Mouse (Mus musculus): ENCODE data around the gene Olfr933. TPM values are rescaled to one million over a fixed set of nuclear protein-coding genes. Genes with fewer than 3 reads are reported as not detected.

Gene Olfr933
- not detected for polyA plus RNA-seq (2014; fragmentation: Illumina TruSeq; extraction: RNeasy Lipid Tissue Mini Kit (QIAGEN cat#74804); ENCODE audit: insufficient read depth, low read depth, low replicate concordance)

GRCm38 (mm10) chr9:38972013-38972412, at the start of gene Olfr933:
TSS of gene Olfr933 (plus strand) at chr9:38972313.

GRCm38 (mm10) chr9:38929509-38929908, 42.6 kb upstream of the Olfr933 start, which contains the start of gene Olfr930:
TSS of gene Olfr930 (plus strand) at chr9:38929809.

GRCm38 (mm10) chr9:38988215-38988614, 16.1 kb downstream of the Olfr933 start, which contains the start of gene Olfr934:
TSS of gene Olfr934 (minus strand) at chr9:38988315.

GRCm38 (mm10) chr9:38999583-38999982, 27.5 kb downstream of the Olfr933 start, which contains the start of gene Olfr935:
TSS of gene Olfr935 (minus strand) at chr9:38999683.

GRCm38 (mm10) chr9:39023277-39023676, 51.2 kb downstream of the Olfr933 start, which contains the start of gene Olfr146:
TSS of gene Olfr146 (minus strand) at chr9:39023377.

Other genes with a start within 250 kb of the Olfr933 start
- 0.10 TPM for gene Olfr920, start 220.0 kb upstream of the Olfr933 start, polyA plus RNA-seq (2014; fragmentation: Illumina TruSeq; extraction: RNeasy Lipid Tissue Mini Kit (QIAGEN cat#74804); ENCODE audit: insufficient read depth, low read depth, low replicate concordance)
- not detected for gene Olfr921, start 199.2 kb upstream of the Olfr933 start, polyA plus RNA-seq (2014; fragmentation: Illumina TruSeq; extraction: RNeasy Lipid Tissue Mini Kit (QIAGEN cat#74804); ENCODE audit: insufficient read depth, low read depth, low replicate concordance)
- gene Olfr922, start 157.7 kb upstream of the Olfr933 start, polyA plus RNA-seq (2014; fragmentation: Illumina TruSeq; extraction: RNeasy Lipid Tissue Mini Kit (QIAGEN cat#74804); ENCODE audit: insufficient read depth, low read depth, low replicate concordance), result not detected
- not detected for gene Olfr923, start 145.8 kb upstream of the Olfr933 start, polyA plus RNA-seq (2014; fragmentation: Illumina TruSeq; extraction: RNeasy Lipid Tissue Mini Kit (QIAGEN cat#74804); ENCODE audit: insufficient read depth, low read depth, low replicate concordance)
- gene Olfr924, start 127.9 kb upstream of the Olfr933 start, polyA plus RNA-seq (2014; fragmentation: Illumina TruSeq; extraction: RNeasy Lipid Tissue Mini Kit (QIAGEN cat#74804); ENCODE audit: insufficient read depth, low read depth, low replicate concordance), result not detected
- not detected for gene Olfr26, start 117.3 kb upstream of the Olfr933 start, polyA plus RNA-seq (2014; fragmentation: Illumina TruSeq; extraction: RNeasy Lipid Tissue Mini Kit (QIAGEN cat#74804); ENCODE audit: insufficient read depth, low read depth, low replicate concordance)
- gene Olfr926, start 95.2 kb upstream of the Olfr933 start, polyA plus RNA-seq (2014; fragmentation: Illumina TruSeq; extraction: RNeasy Lipid Tissue Mini Kit (QIAGEN cat#74804); ENCODE audit: insufficient read depth, low read depth, low replicate concordance), result not detected
- not detected for gene Olfr930, start 42.5 kb upstream of the Olfr933 start, polyA plus RNA-seq (2014; fragmentation: Illumina TruSeq; extraction: RNeasy Lipid Tissue Mini Kit (QIAGEN cat#74804); ENCODE audit: insufficient read depth, low read depth, low replicate concordance)
- not detected for gene Olfr934, start 16.0 kb downstream of the Olfr933 start, polyA plus RNA-seq (2014; fragmentation: Illumina TruSeq; extraction: RNeasy Lipid Tissue Mini Kit (QIAGEN cat#74804); ENCODE audit: insufficient read depth, low read depth, low replicate concordance)
- not detected for gene Olfr935, start 27.4 kb downstream of the Olfr933 start, polyA plus RNA-seq (2014; fragmentation: Illumina TruSeq; extraction: RNeasy Lipid Tissue Mini Kit (QIAGEN cat#74804); ENCODE audit: insufficient read depth, low read depth, low replicate concordance)
- gene Olfr146, start 51.1 kb downstream of the Olfr933 start, polyA plus RNA-seq (2014; fragmentation: Illumina TruSeq; extraction: RNeasy Lipid Tissue Mini Kit (QIAGEN cat#74804); ENCODE audit: insufficient read depth, low read depth, low replicate concordance), result not detected
- not detected for gene Olfr937, start 92.6 kb downstream of the Olfr933 start, polyA plus RNA-seq (2014; fragmentation: Illumina TruSeq; extraction: RNeasy Lipid Tissue Mini Kit (QIAGEN cat#74804); ENCODE audit: insufficient read depth, low read depth, low replicate concordance)
- not detected for gene Olfr938, start 106.6 kb downstream of the Olfr933 start, polyA plus RNA-seq (2014; fragmentation: Illumina TruSeq; extraction: RNeasy Lipid Tissue Mini Kit (QIAGEN cat#74804); ENCODE audit: insufficient read depth, low read depth, low replicate concordance)
- not detected for gene Olfr27, start 155.8 kb downstream of the Olfr933 start, polyA plus RNA-seq (2014; fragmentation: Illumina TruSeq; extraction: RNeasy Lipid Tissue Mini Kit (QIAGEN cat#74804); ENCODE audit: insufficient read depth, low read depth, low replicate concordance)
- gene Olfr943, start 194.0 kb downstream of the Olfr933 start, polyA plus RNA-seq (2014; fragmentation: Illumina TruSeq; extraction: RNeasy Lipid Tissue Mini Kit (QIAGEN cat#74804); ENCODE audit: insufficient read depth, low read depth, low replicate concordance), result not detected
- not detected for gene Olfr944, start 229.6 kb downstream of the Olfr933 start, polyA plus RNA-seq (2014; fragmentation: Illumina TruSeq; extraction: RNeasy Lipid Tissue Mini Kit (QIAGEN cat#74804); ENCODE audit: insufficient read depth, low read depth, low replicate concordance)

Measured in lung, adult 10 weeks (tissue).